Mouse (Mus musculus) lung, adult 2 months (tissue): ENCODE measurements around the gene Agfg1.

Experiments used
- CTCF ChIP-seq: fragments of 200-500 bp; IDR thresholded peaks from 2 replicates; pipeline ENCODE4 v1.5.1; 2011; ENCODE audit warnings: mild to moderate bottlenecking, low read length, control low read depth; ENCODE audit not compliant: insufficient read depth
- POLR2A ChIP-seq: fragments of 200-500 bp; IDR thresholded peaks from 2 replicates; pipeline ENCODE4 v1.6.1; 2011; ENCODE audit warnings: low read depth, mild to moderate bottlenecking, control low read depth, low read length, borderline replicate concordance; ENCODE audit errors: extremely low read depth

GRCm38 (mm10) chr1:82860391-82860790 is 21.1 kb downstream of the Agfg1 start:
- no peak for TF ChIP-seq POLR2A
- no peak for TF ChIP-seq CTCF
